Mouse (Mus musculus) intestine, embryonic 15.5 days (tissue): ENCODE results near the gene Zfp563. TPM values are rescaled to one million over a fixed set of nuclear protein-coding genes. Genes with fewer than 3 reads are reported as not detected.

Experiments used
- ATAC-seq: fragments of 200-750 bp; cut with Nextera tagmentation; 2 replicates; pipeline ENCODE4 v1.8.0; 2017; ENCODE audit warnings: moderate TSS enrichment, moderate library complexity
- H3K27ac ChIP-seq: fragments of 300-500 bp; sonication (generic); 2 replicates; pipeline ENCODE4 v1.5.1; 2015; ENCODE audit warnings: mild to moderate bottlenecking, inconsistent platforms
- H3K27me3 ChIP-seq: fragments of 300-500 bp; sonication (generic); replicated peaks from 2 replicates; pipeline ENCODE4 v1.6.1; 2015; ENCODE audit warnings: inconsistent platforms
- H3K36me3 ChIP-seq: fragments of 300-500 bp; sonication (generic); 2 replicates; pipeline ENCODE4 v1.6.1; 2015; ENCODE audit warnings: inconsistent platforms
- H3K4me1 ChIP-seq: fragments of 300-500 bp; sonication (generic); replicated peaks from 2 replicates; pipeline ENCODE4 v1.6.1; 2015; ENCODE audit warnings: inconsistent platforms
- H3K4me2 ChIP-seq: fragments of 300-500 bp; sonication (generic); replicated peaks from 2 replicates; pipeline ENCODE4 v1.6.1; 2015; ENCODE audit warnings: mild to moderate bottlenecking, inconsistent platforms
- H3K4me3 ChIP-seq: fragments of 300-500 bp; sonication (generic); replicated peaks from 2 replicates; pipeline ENCODE4 v1.5.1; 2015; ENCODE audit warnings: inconsistent platforms
- H3K9ac ChIP-seq: fragments of 300-500 bp; sonication (generic); 2 replicates; pipeline ENCODE4 v1.6.1; 2015; ENCODE audit warnings: inconsistent platforms
- H3K9me3 ChIP-seq: fragments of 300-500 bp; sonication (generic); 2 replicates; pipeline ENCODE4 v1.6.1; 2016; ENCODE audit warnings: inconsistent platforms
- WGBS: fragments of 180-500 bp; shearing (Covaris S2); methylation state at CpG from one replicate; pipeline ENCODE4 v1.1.7; 2015; 5-methylcytosine and 5-hydroxymethylcytosine counted together
- polyA plus RNA-seq: library from polyadenylated mRNA; unstranded; fragments of >200 nt; fragmentation: Nextera tagmentation; extraction: Ambion mirVana; gene quantifications from 2 replicates; pipeline ENCODE4 v1.2.1, GENCODE M21; 2015

Gene Zfp563
- polyA plus RNA-seq, result 4.1 and 7.8 TPM in 2 replicates

- Histone ChIP-seq H3K9me3 (no peaks in the 10 kb centered on the region), H3K4me1 (peaks cover 3% of the 10 kb centered on the region; the same call in 1 of the 2 replicates), H3K27ac (peak within 1 kb of the TSS; percentile 90), H3K27me3 (no peaks in the 10 kb centered on the region), H3K4me3 (peak within 1 kb of the TSS; percentile 69), H3K9ac (peak within 1 kb of the TSS; percentile 64), H3K36me3 (no peaks in the 10 kb centered on the region), H3K4me2 (peak within 1 kb of the TSS; percentile 73)
- peak; percentile 90 for ATAC-seq
- WGBS, result 4% methylated on average over 34 of the region's 34 CpGs
These were observed at the start of gene Zfp563 for GRCm38 (mm10) chr17:33089220-33089949. Gene Zfp563 (plus strand): TSS chr17:33089310.

DNA sequence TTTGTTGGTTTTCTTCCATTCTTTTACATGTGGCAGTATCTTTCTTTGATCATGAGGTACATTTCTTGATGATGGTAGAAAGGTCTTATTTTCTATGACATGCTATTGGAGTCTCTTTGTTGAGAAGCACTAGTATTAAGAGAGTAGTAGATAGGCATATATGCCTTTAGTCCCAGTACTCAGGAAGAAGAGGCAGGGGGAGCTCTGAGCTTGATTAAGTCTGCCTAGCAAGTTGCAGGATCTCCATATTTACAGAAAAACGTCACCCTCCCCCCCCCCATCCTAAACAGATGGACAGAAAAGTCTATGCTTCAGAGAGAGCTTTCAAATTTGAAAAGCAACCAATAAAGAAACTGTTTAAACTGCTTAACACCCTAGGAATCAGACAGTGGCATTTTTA is 30.3 kb upstream of the Zfp563 start:
- H3K4me1 ChIP-seq, result no peaks in the 10 kb centered on the region
- H3K9me3 ChIP-seq, result no peaks in the 10 kb centered on the region
- no peaks in the 10 kb centered on the region for H3K36me3 ChIP-seq
- ATAC-seq, result no peak
- no peak overlapping the region for H3K4me2 ChIP-seq
- H3K27ac ChIP-seq, result no peak overlapping the region
- H3K4me3 ChIP-seq, result no peak overlapping the region
- WGBS, result 8% methylated on average over 1 of the region's 1 CpGs
- H3K27me3 ChIP-seq, result no peaks in the 10 kb centered on the region
- H3K9ac ChIP-seq, result no peak overlapping the region

- Histone ChIP-seq H3K36me3 (no peaks in the 10 kb centered on the region), H3K9ac (no peak overlapping the region), H3K27ac (no peak overlapping the region), H3K4me3 (no peak overlapping the region), H3K4me2 (no peak overlapping the region), H3K4me1 (no peaks in the 10 kb centered on the region), H3K27me3 (no peaks in the 10 kb centered on the region), H3K9me3 (no peaks in the 10 kb centered on the region)
- WGBS, result 3% methylated on average over 1 of the region's 1 CpGs
- no peak for ATAC-seq
These were observed 26.1 kb upstream of the Zfp563 start for GRCm38 (mm10) chr17:33063001-33063400.

DNA sequence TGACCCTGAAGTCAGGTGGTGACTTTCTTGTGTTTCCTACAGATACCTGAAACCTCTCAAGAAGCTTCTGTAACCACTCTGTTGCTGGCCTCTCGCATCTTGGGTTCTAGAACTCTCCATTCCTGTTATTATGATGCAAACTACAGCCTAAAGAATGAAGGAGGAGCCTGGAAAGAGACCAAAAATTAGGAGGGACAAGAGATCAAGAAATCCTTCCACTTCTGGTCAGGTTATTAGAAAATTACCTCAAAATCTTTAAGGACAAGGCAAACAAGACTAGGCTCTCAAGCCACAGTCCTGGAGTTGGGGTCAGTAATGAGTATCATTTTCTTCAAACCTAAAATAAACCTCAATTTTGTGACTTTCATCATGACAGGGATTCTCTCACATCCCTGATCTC is 21.2 kb upstream of the Zfp563 start, which contains the start of gene 4921501E09Rik:
Gene 4921501E09Rik, minus strand, starts transcription at position 101 of the 400 bp plus-strand sequence.
- Histone ChIP-seq H3K36me3 (no peaks in the 10 kb centered on the region), H3K4me1 (no peaks in the 10 kb centered on the region), H3K9ac (no peak within 1 kb of the TSS), H3K9me3 (no peaks in the 10 kb centered on the region), H3K27me3 (no peaks in the 10 kb centered on the region), H3K4me2 (no peak within 1 kb of the TSS), H3K4me3 (no peak within 1 kb of the TSS), H3K27ac (no peak within 1 kb of the TSS)
- WGBS, result 49% methylated on average over 1 of the region's 1 CpGs
- ATAC-seq, result no peak

- 75% methylated on average over 1 of the region's 1 CpGs for WGBS
- Histone ChIP-seq H3K27ac (peak overlapping the region; percentile 92; the same call in 1 of the 2 replicates), H3K27me3 (no peaks in the 10 kb centered on the region), H3K4me2 (no peak overlapping the region), H3K9ac (no peak overlapping the region), H3K4me1 (peaks cover 3% of the 10 kb centered on the region; the same call in 1 of the 2 replicates), H3K4me3 (no peak overlapping the region), H3K9me3 (no peaks in the 10 kb centered on the region), H3K36me3 (no peaks in the 10 kb centered on the region)
- ATAC-seq, result no peak
These were observed 2.5 kb downstream of the Zfp563 start for GRCm38 (mm10) chr17:33091630-33092029.

GRCm38 (mm10) chr17:33092391-33093193 is 3.5 kb downstream of the Zfp563 start:
- H3K4me2 ChIP-seq, result peak overlapping the region; percentile 64
- no peaks in the 10 kb centered on the region for H3K27me3 ChIP-seq
- peaks cover 3% of the 10 kb centered on the region; the same call in 1 of the 2 replicates for H3K4me1 ChIP-seq
- H3K36me3 ChIP-seq, result no peaks in the 10 kb centered on the region
- peak overlapping the region; percentile 63 for H3K9ac ChIP-seq
- H3K4me3 ChIP-seq, result peak overlapping the region; percentile 63
- no peaks in the 10 kb centered on the region for H3K9me3 ChIP-seq
- WGBS, result 2% methylated on average over 31 of the region's 31 CpGs
- peak; percentile 79 for ATAC-seq
- peak overlapping the region; percentile 92 for H3K27ac ChIP-seq

DNA sequence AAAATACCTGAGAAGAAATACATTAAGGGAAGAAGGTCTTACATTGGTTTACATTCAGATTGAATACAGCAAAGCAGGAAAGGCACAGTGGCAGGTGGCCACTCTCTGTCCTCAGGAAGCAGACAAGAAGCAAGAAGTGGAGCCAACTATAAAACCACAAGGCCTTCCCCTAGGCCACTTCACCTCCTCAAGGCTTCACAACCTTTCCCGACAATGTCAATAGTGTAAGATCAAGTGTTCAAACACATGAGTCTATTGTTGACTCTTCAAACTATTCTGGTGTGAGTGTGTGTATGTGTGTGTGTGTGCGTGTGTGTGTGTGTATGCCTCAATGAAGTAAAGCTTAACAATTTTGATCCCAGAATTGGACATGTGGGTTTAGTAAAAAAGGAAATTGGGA is 8.3 kb downstream of the Zfp563 start:
- no peaks in the 10 kb centered on the region for H3K9me3 ChIP-seq
- H3K4me3 ChIP-seq, result no peak overlapping the region
- no peak overlapping the region for H3K27ac ChIP-seq
- H3K4me2 ChIP-seq, result no peak overlapping the region
- no peaks in the 10 kb centered on the region for H3K36me3 ChIP-seq
- WGBS, result 85% methylated on average over 2 of the region's 2 CpGs
- ATAC-seq, result no peak
- H3K27me3 ChIP-seq, result no peaks in the 10 kb centered on the region
- no peak overlapping the region for H3K9ac ChIP-seq
- peaks cover 3% of the 10 kb centered on the region; the same call in 1 of the 2 replicates for H3K4me1 ChIP-seq

GRCm38 (mm10) chr17:33124546-33124945 is 35.4 kb downstream of the Zfp563 start:
- ATAC-seq, result no peak
- H3K4me2 ChIP-seq, result no peak overlapping the region
- no peak overlapping the region for H3K9ac ChIP-seq
- H3K4me1 ChIP-seq, result no peaks in the 10 kb centered on the region
- no peak overlapping the region for H3K27ac ChIP-seq
- H3K36me3 ChIP-seq, result no peaks in the 10 kb centered on the region
- no peaks in the 10 kb centered on the region for H3K27me3 ChIP-seq
- no peaks in the 10 kb centered on the region for H3K9me3 ChIP-seq
- H3K4me3 ChIP-seq, result no peak overlapping the region

DNA sequence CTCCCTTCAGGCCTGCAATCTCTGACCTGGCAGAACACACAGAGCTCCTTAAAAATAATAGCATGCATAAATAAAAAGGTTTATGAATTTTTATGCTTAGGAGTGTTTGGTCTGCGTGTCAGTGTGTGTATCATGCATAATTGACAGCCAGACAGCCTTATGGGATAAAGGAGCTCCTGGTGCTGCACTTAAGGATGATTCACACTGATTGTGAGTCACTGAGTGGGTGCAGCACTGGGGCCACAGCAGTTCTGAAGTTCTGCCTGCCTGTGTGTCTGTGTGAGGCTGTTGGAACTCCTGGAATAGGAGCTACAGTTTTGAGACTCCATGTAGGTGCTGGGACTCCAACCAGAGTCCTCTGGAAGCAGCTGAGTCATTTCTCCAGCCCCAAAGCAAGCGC is 37.1 kb downstream of the Zfp563 start:
- no peaks in the 10 kb centered on the region for H3K36me3 ChIP-seq
- no peak overlapping the region for H3K9ac ChIP-seq
- H3K27me3 ChIP-seq, result no peaks in the 10 kb centered on the region
- no peak overlapping the region for H3K4me2 ChIP-seq
- H3K4me3 ChIP-seq, result no peak overlapping the region
- no peak for ATAC-seq
- 64% methylated on average over 2 of the region's 2 CpGs for WGBS
- no peaks in the 10 kb centered on the region for H3K4me1 ChIP-seq
- no peak overlapping the region for H3K27ac ChIP-seq
- no peaks in the 10 kb centered on the region for H3K9me3 ChIP-seq

DNA sequence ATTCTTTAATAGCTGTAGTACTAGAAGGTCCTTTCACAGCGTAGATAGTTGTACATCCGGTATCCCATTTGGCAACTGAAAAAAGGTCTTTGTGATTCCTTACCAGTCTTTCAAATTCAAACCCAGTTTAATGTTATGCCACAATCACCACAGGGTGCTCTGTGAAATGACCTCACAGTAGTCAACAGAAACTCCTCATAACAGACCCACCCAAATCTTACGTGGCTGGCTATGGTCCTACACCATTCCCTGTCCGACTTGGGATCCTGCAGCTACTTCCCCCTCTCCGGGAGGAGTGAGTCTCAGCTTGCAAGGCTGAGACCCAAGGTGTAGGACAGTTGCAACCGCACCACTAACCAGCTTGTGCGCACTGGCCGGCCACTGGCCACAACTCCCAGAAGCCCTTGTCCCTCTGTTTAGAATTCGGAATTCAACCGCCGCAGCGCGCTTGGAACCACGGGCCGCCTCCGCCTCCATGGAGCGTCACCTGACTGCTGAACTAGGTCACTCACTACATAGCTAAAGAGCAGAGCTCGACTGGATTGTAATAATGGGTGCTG is 50.2 kb downstream of the Zfp563 start, which contains the start of gene Morc2b:
Gene Morc2b, minus strand, starts transcription at position 423 of the 560 bp plus-strand sequence.
- H3K4me1 ChIP-seq, result no peaks in the 10 kb centered on the region
- no peak within 1 kb of the TSS for H3K9ac ChIP-seq
- no peak within 1 kb of the TSS for H3K4me2 ChIP-seq
- no peaks in the 10 kb centered on the region for H3K9me3 ChIP-seq
- H3K27me3 ChIP-seq, result no peaks in the 10 kb centered on the region
- H3K27ac ChIP-seq, result no peak within 1 kb of the TSS
- H3K36me3 ChIP-seq, result no peaks in the 10 kb centered on the region
- ATAC-seq, result no peak
- no peak within 1 kb of the TSS for H3K4me3 ChIP-seq
- 71% methylated on average over 18 of the region's 18 CpGs for WGBS
